Mouse (Mus musculus): Measurements from ENCODE around the gene Paqr7.
"Not testable (repeated sequence)": the region's sequence is repeated elsewhere in the genome, so short reads cannot be mapped to it uniquely, and the experiment has no call there.

The Paqr7 gene

GRCm38 (mm10) chr4:134498983-134499382, 2.5 kb downstream of the Paqr7 start:
- intact Hi-C loops (cut with DNase I): not testable (repeated sequence)

GRCm38 (mm10) chr4:134501095-134501494, 4.6 kb downstream of the Paqr7 start:
- intact Hi-C loops (cut with DNase I): no loop called here

- intact Hi-C loops (cut with DNase I): no loop called here
Measured at GRCm38 (mm10) chr4:134503686-134504357, 7.3 kb downstream of the Paqr7 start.

- intact Hi-C loops (cut with DNase I): no loop called here
Measured at GRCm38 (mm10) chr4:134505303-134505789, 8.8 kb downstream of the Paqr7 start.

- intact Hi-C loops (cut with DNase I): no loop called here
Measured at GRCm38 (mm10) chr4:134505966-134506594, 9.6 kb downstream of the Paqr7 start.

- intact Hi-C loops (cut with DNase I): no loop called here
Measured at GRCm38 (mm10) chr4:134506713-134507112, 10.2 kb downstream of the Paqr7 start.

GRCm38 (mm10) chr4:134510396-134510795, 13.9 kb downstream of the Paqr7 start:
- intact Hi-C loops (cut with DNase I): no loop called here

GRCm38 (mm10) chr4:134510845-134511411, 14.4 kb downstream of the Paqr7 start, which contains the start of gene Aunip:
Gene Aunip (plus strand): TSS chr4:134510999.
- intact Hi-C loops (cut with DNase I): no loop called here

GRCm38 (mm10) chr4:134511730-134512129, 15.2 kb downstream of the Paqr7 start:
- intact Hi-C loops (cut with DNase I): no loop called here

GRCm38 (mm10) chr4:134512798-134513197, 16.3 kb downstream of the Paqr7 start:
- intact Hi-C loops (cut with DNase I): no loop called here

- intact Hi-C loops (cut with DNase I): no loop called here
Measured at GRCm38 (mm10) chr4:134514309-134514930, 17.9 kb downstream of the Paqr7 start.

- intact Hi-C loops (cut with DNase I): no loop called here
Measured at GRCm38 (mm10) chr4:134515614-134516013, 19.1 kb downstream of the Paqr7 start.

GRCm38 (mm10) chr4:134516981-134517380, 20.5 kb downstream of the Paqr7 start:
- intact Hi-C loops (cut with DNase I): no loop called here

GRCm38 (mm10) chr4:134517719-134518118, 21.2 kb downstream of the Paqr7 start:
- intact Hi-C loops (cut with DNase I): no loop called here

GRCm38 (mm10) chr4:134518541-134518940, 22.0 kb downstream of the Paqr7 start:
- intact Hi-C loops (cut with DNase I): no loop called here

GRCm38 (mm10) chr4:134519281-134519680, 22.8 kb downstream of the Paqr7 start:
- intact Hi-C loops (cut with DNase I): no loop called here

- intact Hi-C loops (cut with DNase I): no loop called here
Measured at GRCm38 (mm10) chr4:134523447-134523846, 26.9 kb downstream of the Paqr7 start.

- intact Hi-C loops (cut with DNase I): no loop called here
Measured at GRCm38 (mm10) chr4:134525806-134526205, 29.3 kb downstream of the Paqr7 start.

- intact Hi-C loops (cut with DNase I): no loop called here
Measured at GRCm38 (mm10) chr4:134526220-134526619, 29.7 kb downstream of the Paqr7 start.

GRCm38 (mm10) chr4:134532928-134533327, 36.4 kb downstream of the Paqr7 start:
- intact Hi-C loops (cut with DNase I): no loop called here

- intact Hi-C loops (cut with DNase I): no loop called here
Measured at GRCm38 (mm10) chr4:134533421-134533820, 36.9 kb downstream of the Paqr7 start.
